12 mouse cellular contexts compared by ENCODE assay signal in the genomic region with DNA sequence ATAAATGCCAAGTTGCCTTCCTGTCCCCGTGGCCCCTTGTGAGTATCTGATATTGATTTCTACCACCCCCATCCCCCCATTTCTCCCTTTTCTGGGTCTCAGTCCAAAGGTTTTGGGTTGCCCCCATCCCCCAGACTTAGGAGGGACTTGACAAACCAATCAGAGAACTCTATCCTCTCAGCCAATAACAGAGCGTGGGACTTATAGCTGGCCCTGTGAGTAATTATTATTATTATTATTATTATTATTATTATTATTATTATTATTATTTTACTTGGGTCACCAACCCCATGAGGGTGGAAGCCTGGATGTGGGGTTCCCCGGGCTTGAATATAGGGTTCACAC. TPM values are rescaled to one million over a fixed set of nuclear protein-coding genes. Genes with fewer than 3 reads are reported as not detected.
DNase-seq lines count a peak whose midpoint lies in the region; ATAC-seq and TF ChIP-seq lines count a peak whose summit lies in the region.
"Had no signal": no experiment of that assay in that cellular context is flagged by ENCODE, and none has a peak within 500 bp of the region (broad histone marks: within the 10 kb centered on the region; RNA-seq: fewer than 3 reads in every experiment).

No protein-coding gene starts in this region.

- no peaks in the 10 kb centered on the region for H3K4me1 ChIP-seq in kidney, adult 2 months (ENCODE audit: control insufficient read depth, insufficient read depth, low read length)
- peaks cover 10% of the 10 kb centered on the region; the same call in 1 of the 2 replicates for H3K4me1 ChIP-seq in brown adipose tissue, adult 24 weeks (ENCODE audit: control insufficient read depth, insufficient read depth, insufficient read length, low read length)
- peaks cover 73% of the 10 kb centered on the region for H3K4me1 ChIP-seq in embryonic facial prominence, embryonic 13.5 days
- peaks cover 0 to 8% of the 10 kb centered on the region in 2 experiments; a peak in 2 of 4 replicates for H3K4me1 ChIP-seq in liver, embryonic 14.5 days (replicated peaks; ENCODE audit: control insufficient read depth in 2 of 2, insufficient read depth in 2 of 2, low read length in 1 of 2)

- no peaks in the 10 kb centered on the region for H3K27me3 ChIP-seq in kidney, adult 2 months (replicated peaks; ENCODE audit: control insufficient read depth, insufficient read depth, low read length)
- no peaks in the 10 kb centered on the region for H3K27me3 ChIP-seq in embryonic facial prominence, embryonic 13.5 days
- H3K27me3 ChIP-seq in liver, embryonic 14.5 days (ENCODE audit: control insufficient read depth, insufficient read depth, low read length): peaks cover under 1% of the 10 kb centered on the region; the same call in 1 of the 2 replicates

- no peak for TF ChIP-seq CTCF in kidney, adult 2 months (conservative IDR thresholded peaks at IDR 0.05; ENCODE audit: insufficient read depth, insufficient read length, low read depth, low read length)
- TF ChIP-seq CTCF in liver, embryonic 14.5 days (IDR thresholded peaks at IDR 0.05; ENCODE audit: low read depth): no peak

- TF ChIP-seq EP300 in liver, embryonic 14.5 days (IDR thresholded peaks at IDR 0.05; ENCODE audit: low read depth): no peak

- WGBS in kidney, adult 2 months: 64% methylated on average over 3 of the region's 3 CpGs
- 33% methylated on average over 3 of the region's 3 CpGs for WGBS in embryonic facial prominence, embryonic 13.5 days
- 53% methylated on average over 3 of the region's 3 CpGs for WGBS in liver, embryonic 14.5 days (ENCODE audit: insufficient replicate concordance)

- no peak for ATAC-seq in embryonic facial prominence, embryonic 13.5 days (ENCODE audit: insufficient number of reproducible peaks, insufficient read depth, low FRiP score, low TSS enrichment, low read depth)
- peak; percentile 66; the same call in 1 of the 2 replicates for ATAC-seq in liver, embryonic 14.5 days (ENCODE audit: insufficient read depth)
- ATAC-seq: midbrain, embryonic 15.5 days had no signal

- peak overlapping the region; percentile 53 for H3K4me2 ChIP-seq in embryonic facial prominence, embryonic 13.5 days
- peak overlapping the region; percentile 38 for H3K4me2 ChIP-seq in liver, embryonic 14.5 days (ENCODE audit: low read depth)

- H3K27ac ChIP-seq in kidney, adult 2 months (ENCODE audit: insufficient read depth, low read depth, low read length): peak overlapping the region; percentile 93
- no peak overlapping the region for H3K27ac ChIP-seq in brown adipose tissue, adult 24 weeks (replicated peaks; ENCODE audit: low read depth, low read length)
- peak overlapping the region; percentile 96 for H3K27ac ChIP-seq in embryonic facial prominence, embryonic 13.5 days
- H3K27ac ChIP-seq in liver, embryonic 14.5 days: no peak overlapping the region
- H3K27ac ChIP-seq: midbrain, embryonic 15.5 days had no signal

- DNase-seq in kidney, adult 2 months: no peak
- DNase-seq in kidney, postnatal 25 days: no peak
- no peak for DNase-seq in liver, embryonic 14.5 days (ENCODE audit: low read depth in 3 of 3, low spot score in 3 of 3)
- DNase-seq in gastrocnemius, postnatal 25 days: no peak
- no peak for DNase-seq in left cerebral cortex, adult 8-10 months (ENCODE audit: low spot score in 2 of 2)
- DNase-seq: adrenal gland, adult 8-10 months; cerebellum, adult 2 months; layer of hippocampus, postnatal 36 days had no signal

- no peak for TF ChIP-seq POLR2A in kidney, adult 2 months (IDR thresholded peaks at IDR 0.05; ENCODE audit: low read depth, low read length)

- no peaks in the 10 kb centered on the region for H3K36me3 ChIP-seq in kidney, adult 2 months (ENCODE audit: control insufficient read depth, insufficient read depth, low read length)
- H3K36me3 ChIP-seq in embryonic facial prominence, embryonic 13.5 days: no peaks in the 10 kb centered on the region
- no peaks in the 10 kb centered on the region for H3K36me3 ChIP-seq in liver, embryonic 14.5 days (replicated peaks; ENCODE audit: control insufficient read depth, insufficient read depth, low read depth)
- H3K36me3 ChIP-seq: midbrain, embryonic 15.5 days had no signal

- H3K9me3 ChIP-seq in embryonic facial prominence, embryonic 13.5 days: no peaks in the 10 kb centered on the region
- no peaks in the 10 kb centered on the region for H3K9me3 ChIP-seq in liver, embryonic 14.5 days (ENCODE audit: control insufficient read depth, low read length)
- H3K9me3 ChIP-seq: midbrain, embryonic 15.5 days had no signal

- peak overlapping the region; percentile 60; the same call in 1 of the 2 replicates for H3K9ac ChIP-seq in embryonic facial prominence, embryonic 13.5 days
- H3K9ac ChIP-seq in liver, embryonic 14.5 days (replicated peaks): no peak overlapping the region
- H3K9ac ChIP-seq: midbrain, embryonic 15.5 days had no signal

- no peak overlapping the region for H3K4me3 ChIP-seq in kidney, adult 2 months (ENCODE audit: insufficient read depth, low read depth, low read length)
- H3K4me3 ChIP-seq in brown adipose tissue, adult 24 weeks (ENCODE audit: insufficient read depth, low read depth, low read length): 0 out of 2 replicates have a peak overlapping the region, but pooled peaks have one; percentile 38
- H3K4me3 ChIP-seq in embryonic facial prominence, embryonic 13.5 days: no peak overlapping the region
- H3K4me3 ChIP-seq in liver, embryonic 14.5 days (ENCODE audit: insufficient read depth in 1 of 2, low read depth in 2 of 2, low read length in 2 of 2): no peak overlapping the region; a peak in 1 of 4 replicates
- H3K4me3 ChIP-seq: midbrain, embryonic 15.5 days had no signal

RNA-seq across cellular contexts. Expression of gene Snai1, which starts 27.3 kb away (rescaled TPM):
- 10.4 and 13.2 TPM in 2 replicates for polyA plus RNA-seq in kidney, adult 2 months (2012; rRNA removed)
- 1.6 TPM in 1 of 2 replicates, not detected in the other for polyA plus RNA-seq in brown adipose tissue, adult 24 weeks (2012; ENCODE audit: insufficient read depth, insufficient read length, missing spikeins)
- 113 and 129 TPM in 2 replicates for polyA plus RNA-seq in embryonic facial prominence, embryonic 13.5 days (2015; fragmentation: Nextera tagmentation; extraction: Ambion mirVana)
- 1.9 and 2.2 TPM in 2 replicates for polyA plus RNA-seq in liver, embryonic 14.5 days (2012; rRNA removed)
- polyA plus RNA-seq in liver, embryonic 14.5 days (2014; fragmentation: Nextera tagmentation; extraction: Ambion mirVana): 1.1 and 2.0 TPM in 2 replicates
- 1 to 10 TPM; 1.3 TPM for total RNA-seq in gastrocnemius, postnatal 25 days (2021)
- total RNA-seq in left cerebral cortex, adult 8-10 months (2022): under 1 TPM; 0.48 to 0.93 (median 0.70) TPM
- polyA plus RNA-seq: erythroblast, embryonic 14.5 days had no signal

Comparison
In these comparisons a context has a peak if more than half of its experiments do, and no peak if none do; other contexts are left out.
1. H3K27ac ChIP-seq: peak in kidney, adult 2 months (single experiment) and embryonic facial prominence, embryonic 13.5 days (single experiment); none in brown adipose tissue, adult 24 weeks (single experiment) and liver, embryonic 14.5 days (single experiment).